Mouse (Mus musculus) retina, postnatal 1 day (tissue): ENCODE measurements at regions not wholly inside any gene's neighbourhood (a gene's known extent, or its start where the extent isn't known, plus 50 kb on each side); places are given as distances from the start of the nearest gene placed in this dataset.
A peak's percentile ranks its signal among the peaks of the same experiment; 100 is the strongest.

Experiments
- DNase-seq: peaks from one replicate; pipeline ENCODE4 v3.0.0-alpha.2; 2012

GRCm38 (mm10) chr15:84616880-84617279, 52.5 kb upstream of the Prr5 start:
- DNase-seq = peak; percentile 84

DNA sequence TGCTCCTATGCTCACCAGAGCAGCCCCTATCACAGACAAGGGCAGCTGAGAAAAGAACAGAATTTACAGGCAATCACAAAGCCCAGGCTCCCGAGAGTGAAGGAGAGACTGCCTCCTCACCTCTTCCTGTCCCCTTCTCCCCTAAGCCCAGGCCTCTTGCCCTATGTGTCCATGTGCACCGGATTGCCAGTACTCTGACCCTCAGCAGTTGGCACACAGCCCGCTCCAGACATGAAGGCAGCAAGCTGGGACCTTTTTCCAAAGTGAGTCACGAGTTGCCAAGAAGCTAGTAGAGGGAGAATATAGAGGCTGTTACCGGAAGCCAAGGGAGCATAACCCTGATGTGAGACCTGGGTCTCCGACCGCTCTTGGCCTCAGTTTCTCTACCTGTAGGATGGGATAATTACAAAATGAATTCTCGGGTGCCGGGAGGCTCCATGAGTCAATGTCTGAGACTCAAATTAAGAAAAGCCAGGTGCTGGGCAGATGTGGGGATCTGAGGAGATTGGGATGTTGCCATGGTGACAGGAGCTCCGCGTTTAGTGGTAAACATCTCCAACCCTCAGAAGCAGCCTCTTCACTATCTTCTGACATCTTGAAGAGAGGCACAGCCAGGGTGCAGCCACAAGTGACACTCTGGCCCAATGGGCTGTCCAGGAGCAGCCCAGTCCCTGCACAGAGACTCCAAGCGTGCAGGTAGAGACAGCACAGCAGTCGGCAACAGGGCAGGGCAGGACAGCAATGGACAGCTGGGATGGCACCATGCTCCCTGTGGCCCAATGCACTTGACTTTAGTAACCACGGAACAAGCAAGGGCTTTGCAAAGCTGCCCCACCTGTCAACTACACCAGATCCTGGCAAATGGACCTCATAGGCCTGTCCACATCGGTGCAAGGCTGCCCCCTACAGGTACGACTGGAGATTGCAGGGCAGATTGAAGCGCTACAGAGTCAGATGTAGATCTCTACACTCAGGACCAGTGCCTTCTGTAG, 55.6 kb upstream of the Prr5 start:
- peak; percentile 90 for DNase-seq

- DNase-seq = peak; percentile 57
These were observed 55.3 kb upstream of the Rtl6 start for GRCm38 (mm10) chr15:84612961-84613360.

- no peak for DNase-seq
These were observed 52.3 kb upstream of the Rtl6 start for GRCm38 (mm10) chr15:84609825-84610442.

DNA sequence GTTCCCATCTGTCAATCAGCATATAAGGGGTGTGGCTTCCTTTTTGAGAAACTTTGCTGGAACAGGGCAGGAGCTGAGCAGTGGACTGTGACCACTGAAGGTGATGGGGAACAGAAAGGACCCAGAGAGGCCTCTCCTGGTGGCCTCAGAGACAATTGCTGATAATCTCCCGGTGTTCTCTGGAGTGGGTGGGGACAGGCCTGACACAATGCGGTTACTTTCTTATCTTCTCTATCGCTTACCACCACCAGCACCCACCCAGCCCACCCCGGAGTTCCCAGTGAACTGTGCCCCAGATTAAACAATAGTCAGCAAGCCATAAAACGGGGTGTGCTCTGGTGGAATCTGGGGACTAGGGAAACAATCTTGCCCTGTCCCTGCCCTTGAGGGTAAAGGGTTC, 51.4 kb upstream of the Rtl6 start:
- DNase-seq = no peak
